Mouse (Mus musculus) heart, embryonic 11.5 days (tissue): ENCODE results near the gene Mgll. TPM values are rescaled to one million over a fixed set of nuclear protein-coding genes. Genes with fewer than 3 reads are reported as not detected.

Experiments
- ATAC-seq: fragments of 200-750 bp; cut with Nextera tagmentation; replicated peaks from 2 replicates; pipeline ENCODE4 v1.8.0; 2017; ENCODE audit warnings: moderate library complexity; ENCODE audit not compliant: insufficient number of reproducible peaks, low FRiP score, low TSS enrichment
- H3K27ac ChIP-seq: fragments of 300-500 bp; sonication (generic); 2 replicates; pipeline ENCODE4 v1.5.1; 2014; ENCODE audit warnings: mild to moderate bottlenecking, low read depth, low read length
- H3K27me3 ChIP-seq: fragments of 300-500 bp; sonication (generic); 2 replicates; pipeline ENCODE4 v1.6.1; 2014; ENCODE audit warnings: mild to moderate bottlenecking, low read length, mixed read lengths; ENCODE audit not compliant: control insufficient read depth, insufficient read depth
- H3K36me3 ChIP-seq: fragments of 300-500 bp; sonication (generic); 2 replicates; pipeline ENCODE4 v1.6.1; 2014; ENCODE audit warnings: mild to moderate bottlenecking, low read length, moderate library complexity, mixed read lengths; ENCODE audit not compliant: control insufficient read depth, insufficient read depth
- H3K4me1 ChIP-seq: fragments of 300-500 bp; sonication (generic); 2 replicates; pipeline ENCODE4 v1.6.1; 2014; ENCODE audit warnings: low read length; ENCODE audit not compliant: control insufficient read depth, insufficient read depth
- H3K4me2 ChIP-seq: fragments of 300-500 bp; sonication (generic); 2 replicates; pipeline ENCODE4 v1.6.1; 2014; ENCODE audit warnings: mild to moderate bottlenecking, moderate library complexity
- H3K4me3 ChIP-seq: fragments of 300-500 bp; sonication (generic); 2 replicates; pipeline ENCODE4 v1.5.1; 2014; ENCODE audit warnings: low read depth, low read length
- H3K9ac ChIP-seq: fragments of 300-500 bp; sonication (generic); 2 replicates; pipeline ENCODE4 v1.6.1; 2014; ENCODE audit warnings: mild to moderate bottlenecking, low read depth, low read length, moderate library complexity
- H3K9me3 ChIP-seq: fragments of 300-500 bp; sonication (generic); replicated peaks from 2 replicates; pipeline ENCODE4 v1.6.1; 2016; ENCODE audit warnings: low read length; ENCODE audit not compliant: control insufficient read depth
- WGBS: fragments of 180-500 bp; shearing (Covaris S2); extraction: QIAGEN DNeasy Blood & Tissue Kit; methylation state at CpG from one replicate; pipeline ENCODE4 v1.1.7; 2014; ENCODE audit not compliant: insufficient replicate concordance; 5-methylcytosine and 5-hydroxymethylcytosine counted together
- polyA plus RNA-seq: library from polyadenylated mRNA; unstranded; fragments of >200 nt; fragmentation: Nextera tagmentation; extraction: Ambion mirVana; gene quantifications from 2 replicates; pipeline ENCODE4 v1.2.1, GENCODE M21; 2014

Gene Mgll
- polyA plus RNA-seq, 1 experiment from 2014 or later, result 8.6 TPM

DNA sequence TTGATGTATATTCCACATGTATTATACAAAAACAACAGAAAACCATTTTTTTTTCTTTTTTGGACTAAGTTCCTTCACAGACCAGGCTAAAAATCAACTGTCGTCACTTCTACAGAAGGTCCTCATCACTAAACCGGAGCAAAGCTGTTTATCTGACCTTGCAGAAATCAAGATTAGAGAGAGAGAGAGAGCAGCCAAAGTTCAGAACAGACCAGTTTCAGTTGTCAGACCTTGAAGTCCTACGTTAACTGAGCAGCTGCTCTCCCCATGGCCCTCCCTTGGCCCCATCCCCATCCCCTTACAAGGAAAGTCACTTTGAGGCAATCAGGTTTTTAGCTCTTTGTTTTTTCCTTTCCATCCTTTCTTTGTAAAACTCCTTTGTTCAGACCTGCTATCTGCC, 34.0 kb upstream of the Mgll start:
- 41% methylated on average over 3 of the region's 3 CpGs for WGBS
- Histone ChIP-seq H3K36me3 (no peaks in the 10 kb centered on the region), H3K4me1 (no peaks in the 10 kb centered on the region), H3K27ac (no peak overlapping the region), H3K9me3 (no peaks in the 10 kb centered on the region), H3K27me3 (no peaks in the 10 kb centered on the region), H3K4me3 (no peak overlapping the region), H3K4me2 (no peak overlapping the region), H3K9ac (no peak overlapping the region)
- no peak for ATAC-seq

DNA sequence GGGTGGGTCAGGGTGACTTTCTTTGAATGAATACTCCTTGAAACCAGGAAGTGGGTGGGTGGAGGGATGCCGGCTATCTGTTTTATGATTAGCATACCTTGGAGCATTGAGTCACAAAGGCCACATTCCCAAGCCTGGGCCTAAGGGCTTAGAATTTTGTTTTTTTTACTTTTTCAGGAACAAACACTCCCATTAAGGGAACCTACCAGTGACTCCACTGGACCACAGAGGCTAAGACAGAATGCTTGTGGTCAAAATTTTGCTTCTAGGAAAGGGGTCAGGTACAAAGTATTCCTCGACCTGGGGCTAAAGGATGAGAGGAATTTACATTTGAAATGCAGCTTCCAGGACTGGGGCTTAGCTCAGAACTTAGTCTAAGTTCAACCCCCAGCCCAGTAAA, 32.9 kb upstream of the Mgll start:
- Histone ChIP-seq H3K4me2 (no peak overlapping the region), H3K9ac (no peak overlapping the region), H3K27me3 (no peaks in the 10 kb centered on the region), H3K4me1 (no peaks in the 10 kb centered on the region), H3K36me3 (no peaks in the 10 kb centered on the region), H3K4me3 (no peak overlapping the region), H3K9me3 (no peaks in the 10 kb centered on the region), H3K27ac (no peak overlapping the region)
- 69% methylated on average over 2 of the region's 2 CpGs for WGBS
- ATAC-seq, result no peak

DNA sequence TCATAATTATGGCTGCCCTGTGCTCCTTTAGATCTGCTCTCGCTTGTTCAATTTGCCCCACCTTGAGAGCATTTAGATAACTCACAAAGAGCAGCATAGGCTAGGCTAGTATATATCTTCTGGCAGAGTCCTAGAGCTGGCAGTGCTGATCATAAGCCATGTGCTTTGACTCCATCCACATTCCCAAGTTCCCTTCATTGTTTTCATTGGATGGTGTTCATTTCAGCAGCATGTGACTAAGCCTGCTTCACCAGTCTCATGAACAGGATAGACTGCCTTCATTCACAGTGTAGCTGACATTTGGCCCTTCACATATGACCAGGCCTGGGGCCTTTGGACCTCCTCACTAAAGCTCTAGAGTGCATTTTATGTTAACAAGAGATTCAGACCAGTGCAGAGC, 21.3 kb upstream of the Mgll start:
- no peak overlapping the region for H3K27ac ChIP-seq
- H3K4me1 ChIP-seq, result no peaks in the 10 kb centered on the region
- H3K9me3 ChIP-seq, result no peaks in the 10 kb centered on the region
- no peak overlapping the region for H3K4me3 ChIP-seq
- H3K4me2 ChIP-seq, result no peak overlapping the region
- WGBS, result 83% methylated on average over 1 of the region's 1 CpGs
- H3K9ac ChIP-seq, result no peak overlapping the region
- H3K36me3 ChIP-seq, result no peaks in the 10 kb centered on the region
- H3K27me3 ChIP-seq, result no peaks in the 10 kb centered on the region
- no peak for ATAC-seq

DNA sequence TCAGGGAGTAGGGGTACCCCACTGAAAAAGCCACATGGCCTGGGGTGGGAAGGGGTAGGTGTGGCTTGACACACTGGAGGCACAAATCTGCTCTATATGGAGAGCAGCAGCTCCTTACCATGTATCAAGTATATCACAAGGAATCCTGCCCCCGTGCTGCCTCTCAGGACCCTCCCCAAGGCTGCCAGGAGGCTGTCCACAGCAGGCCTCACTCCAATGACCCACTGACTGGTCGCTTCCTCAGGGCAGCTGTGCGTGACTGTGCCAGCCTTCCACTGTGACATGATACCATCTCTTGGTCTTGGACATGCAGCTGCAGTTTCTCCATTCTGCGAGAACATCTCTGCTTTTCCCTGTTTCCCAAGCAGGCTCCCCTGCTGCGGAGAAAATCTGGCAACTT, 20.5 kb upstream of the Mgll start:
- no peak overlapping the region for H3K4me3 ChIP-seq
- no peak overlapping the region for H3K9ac ChIP-seq
- no peak overlapping the region for H3K27ac ChIP-seq
- H3K4me2 ChIP-seq, result no peak overlapping the region
- no peaks in the 10 kb centered on the region for H3K9me3 ChIP-seq
- H3K36me3 ChIP-seq, result no peaks in the 10 kb centered on the region
- no peaks in the 10 kb centered on the region for H3K27me3 ChIP-seq
- no peak for ATAC-seq
- 76% methylated on average over 5 of the region's 5 CpGs for WGBS
- no peaks in the 10 kb centered on the region; the same call in 1 of the 2 replicates for H3K4me1 ChIP-seq

DNA sequence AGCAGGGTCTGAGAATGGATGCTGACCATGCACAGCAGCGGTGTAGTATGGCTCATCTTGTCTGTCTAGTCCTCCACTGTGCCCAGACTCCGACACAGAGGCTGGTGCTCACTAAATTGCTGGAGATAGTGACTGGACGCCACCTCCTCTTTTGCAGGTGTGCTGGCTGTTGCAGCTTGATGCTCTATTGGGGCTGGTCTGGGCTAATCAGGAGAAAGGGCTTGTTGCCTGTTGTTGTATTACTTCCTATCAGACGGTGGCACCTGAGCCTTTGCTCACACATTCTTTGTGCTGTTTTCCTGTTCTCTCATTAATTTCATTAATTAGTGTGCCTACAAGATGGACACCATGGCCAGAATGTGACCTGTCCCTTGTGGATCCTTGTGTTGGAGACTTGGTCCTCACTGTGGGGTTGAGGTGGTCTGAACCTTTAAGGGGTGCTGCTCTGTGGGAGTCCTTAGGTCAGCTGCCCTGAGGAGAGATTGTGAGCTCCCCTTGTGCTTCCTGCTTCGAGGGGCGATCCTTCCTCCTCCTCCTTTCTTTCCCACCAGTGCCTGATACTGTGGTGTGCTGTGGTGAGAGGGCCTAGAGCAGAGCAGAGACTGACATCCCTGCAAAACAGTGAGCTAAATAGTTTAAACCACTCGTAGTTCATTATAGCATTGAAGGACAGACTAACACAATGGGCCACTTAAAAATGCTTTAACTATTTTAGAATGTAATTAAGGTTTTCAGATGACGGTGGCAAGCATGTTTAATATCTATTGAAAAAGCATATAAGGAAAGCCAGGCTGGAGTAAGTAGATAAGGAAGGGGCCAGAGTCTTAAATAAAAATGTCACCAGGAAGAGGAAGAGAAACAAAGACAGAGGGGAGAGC, 15.6 kb upstream of the Mgll start:
- H3K9me3 ChIP-seq, result no peaks in the 10 kb centered on the region
- no peaks in the 10 kb centered on the region; the same call in 1 of the 2 replicates for H3K27me3 ChIP-seq
- ATAC-seq, result no peak
- no peak overlapping the region for H3K27ac ChIP-seq
- H3K36me3 ChIP-seq, result no peaks in the 10 kb centered on the region
- no peaks in the 10 kb centered on the region; the same call in 1 of the 2 replicates for H3K4me1 ChIP-seq
- no peak overlapping the region for H3K9ac ChIP-seq
- H3K4me2 ChIP-seq, result no peak overlapping the region
- H3K4me3 ChIP-seq, result no peak overlapping the region
- WGBS, result 59% methylated on average over 8 of the region's 8 CpGs

DNA sequence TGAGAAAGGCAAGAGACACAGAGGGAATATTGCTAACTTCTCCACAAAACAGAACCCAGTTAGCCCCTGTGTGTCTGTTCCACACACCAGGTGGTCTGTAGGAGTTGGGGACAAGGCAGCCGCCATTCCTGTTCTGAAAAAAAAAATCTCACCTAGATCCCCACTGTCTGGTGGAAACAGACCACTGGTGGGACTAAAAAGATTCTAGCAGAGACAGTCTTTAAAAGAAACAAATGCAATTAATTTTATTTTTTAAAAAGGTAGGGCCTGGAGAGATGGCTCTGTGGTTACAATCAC, 15.0 kb upstream of the Mgll start:
- H3K4me2 ChIP-seq, result no peak overlapping the region
- no peaks in the 10 kb centered on the region; the same call in 1 of the 2 replicates for H3K4me1 ChIP-seq
- H3K9ac ChIP-seq, result no peak overlapping the region
- H3K27me3 ChIP-seq, result no peaks in the 10 kb centered on the region; the same call in 1 of the 2 replicates
- H3K36me3 ChIP-seq, result no peaks in the 10 kb centered on the region
- no peak for ATAC-seq
- H3K27ac ChIP-seq, result no peak overlapping the region
- WGBS, result 62% methylated on average over 1 of the region's 1 CpGs
- no peak overlapping the region for H3K4me3 ChIP-seq
- no peaks in the 10 kb centered on the region for H3K9me3 ChIP-seq

DNA sequence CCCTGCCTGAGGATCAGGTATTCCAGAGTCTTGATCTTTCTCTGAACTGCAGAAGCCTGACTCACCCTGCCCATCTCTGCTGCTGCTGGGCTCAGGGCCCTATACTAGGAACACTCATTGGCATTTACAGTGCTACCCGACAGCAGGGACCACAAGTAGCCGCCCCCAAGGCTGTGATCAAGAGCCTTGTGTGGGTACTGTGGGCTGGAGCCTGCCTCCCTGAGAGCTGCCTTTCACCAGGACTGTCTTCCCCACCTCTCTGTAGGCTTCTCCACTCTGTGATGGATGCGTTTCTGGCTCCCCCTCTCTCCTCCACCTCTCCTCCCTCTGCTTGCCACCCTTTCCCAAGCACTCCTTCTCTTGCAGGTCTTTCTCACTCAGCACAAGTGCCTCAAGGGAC, 12.9 kb upstream of the Mgll start:
- no peaks in the 10 kb centered on the region; the same call in 1 of the 2 replicates for H3K4me1 ChIP-seq
- H3K27ac ChIP-seq, result no peak overlapping the region
- no peak overlapping the region for H3K4me2 ChIP-seq
- H3K9me3 ChIP-seq, result no peaks in the 10 kb centered on the region
- H3K4me3 ChIP-seq, result no peak overlapping the region
- H3K9ac ChIP-seq, result no peak overlapping the region
- no peaks in the 10 kb centered on the region for H3K36me3 ChIP-seq
- no peaks in the 10 kb centered on the region; the same call in 1 of the 2 replicates for H3K27me3 ChIP-seq
- ATAC-seq, result no peak
- WGBS, result 50% methylated on average over 3 of the region's 3 CpGs

DNA sequence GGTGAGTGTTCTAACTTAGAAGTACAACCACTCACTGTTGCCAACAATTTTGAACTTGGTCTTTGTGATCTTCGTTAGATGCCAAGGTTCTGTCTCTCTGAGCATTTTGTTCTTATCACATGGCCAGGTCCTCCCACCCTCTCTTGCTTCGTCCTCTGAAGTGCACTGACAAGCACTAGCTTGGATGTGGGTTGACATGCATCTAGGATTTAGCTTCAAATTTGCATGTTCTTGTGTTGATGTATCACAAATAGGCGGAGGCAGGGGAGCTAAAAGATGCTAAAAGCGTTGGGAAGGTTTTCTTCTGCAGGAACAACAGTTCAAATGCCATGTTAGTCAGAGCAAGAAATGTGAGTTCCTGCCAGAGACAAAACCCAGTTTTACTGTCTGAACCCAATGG, 12.1 kb upstream of the Mgll start:
- no peak overlapping the region for H3K9ac ChIP-seq
- H3K4me3 ChIP-seq, result no peak overlapping the region
- no peak overlapping the region for H3K27ac ChIP-seq
- no peak overlapping the region for H3K4me2 ChIP-seq
- no peaks in the 10 kb centered on the region for H3K9me3 ChIP-seq
- H3K36me3 ChIP-seq, result no peaks in the 10 kb centered on the region
- ATAC-seq, result no peak
- no peaks in the 10 kb centered on the region; the same call in 1 of the 2 replicates for H3K27me3 ChIP-seq
- peaks cover 3% of the 10 kb centered on the region; the same call in 1 of the 2 replicates for H3K4me1 ChIP-seq
- WGBS, result 81% methylated on average over 4 of the region's 4 CpGs

DNA sequence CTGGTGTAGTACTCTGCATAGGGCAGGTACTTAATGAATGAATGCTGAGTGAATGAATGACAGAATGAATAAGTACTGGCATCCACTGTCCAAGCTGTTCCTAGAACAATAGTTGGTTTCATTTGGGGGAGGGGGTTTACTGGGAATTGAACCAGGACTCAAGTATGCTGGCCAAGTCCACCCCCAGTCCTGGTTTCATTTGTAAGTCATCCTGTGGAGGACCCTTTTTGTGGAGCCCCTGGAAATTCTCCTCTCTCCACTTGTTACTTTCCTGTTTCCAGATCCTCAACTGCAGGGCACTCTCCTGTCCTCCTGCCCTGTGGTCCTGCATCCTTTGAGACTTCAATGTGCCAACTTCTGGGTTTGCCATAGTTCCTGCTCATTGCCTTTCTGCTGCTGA, 10.9 kb upstream of the Mgll start:
- Histone ChIP-seq H3K27ac (no peak overlapping the region), H3K4me1 (peaks cover 3% of the 10 kb centered on the region; the same call in 1 of the 2 replicates), H3K9me3 (no peaks in the 10 kb centered on the region), H3K36me3 (no peaks in the 10 kb centered on the region), H3K4me2 (no peak overlapping the region), H3K9ac (no peak overlapping the region), H3K27me3 (no peaks in the 10 kb centered on the region; the same call in 1 of the 2 replicates), H3K4me3 (no peak overlapping the region)
- no peak for ATAC-seq
